Mouse (Mus musculus): Measurements from ENCODE around the gene Ptprt. TPM values are rescaled to one million over a fixed set of nuclear protein-coding genes. Genes with fewer than 3 reads are reported as not detected.
A peak's percentile ranks its signal among the peaks of the same experiment; 100 is the strongest.

Gene Ptprt
- polyA plus RNA-seq, 1 experiment from 2014 or later = 4.0 TPM

DNA sequence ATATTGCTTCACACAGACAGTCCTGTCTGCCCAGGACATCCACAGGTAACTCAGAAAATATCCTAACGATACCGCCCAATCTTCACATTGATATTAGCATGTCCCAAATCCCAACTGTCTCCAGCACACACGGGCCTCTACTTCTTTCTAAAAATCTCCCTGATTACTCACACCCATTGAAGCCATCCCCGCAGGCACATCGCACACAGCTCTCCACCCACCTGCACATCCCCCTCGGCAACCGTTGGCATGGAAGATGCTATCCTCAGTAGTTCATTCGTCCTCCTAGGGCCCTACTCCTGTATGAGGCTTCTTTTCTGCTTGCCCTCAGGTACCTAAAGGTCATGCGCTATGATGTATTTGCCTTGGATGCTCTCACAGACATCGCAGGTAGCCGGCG is 89.9 kb downstream of the Ptprt start:
- DNase-seq (ENCODE audit: low spot score) = no peak
- Histone ChIP-seq H3K4me2 (ENCODE audit: low read length) (no peak overlapping the region), H3K4me3 (replicated peaks; ENCODE audit: low read depth, low read length) (no peak overlapping the region), H3K4me1 (replicated peaks; ENCODE audit: insufficient read depth, low read length) (no peaks in the 10 kb centered on the region), H3K9ac (ENCODE audit: low read depth, low read length) (no peak overlapping the region), H3K9me3 (replicated peaks; ENCODE audit: low read length) (no peaks in the 10 kb centered on the region), H3K27ac (no peak overlapping the region), H3K36me3 (ENCODE audit: insufficient read depth, low read length) (no peaks in the 10 kb centered on the region), H3K27me3 (ENCODE audit: insufficient read depth, low read length) (no peaks in the 10 kb centered on the region)
- 89% methylated on average over 12 of the region's 12 CpGs for WGBS
- no peak for TF ChIP-seq CTCF (IDR thresholded peaks at IDR 0.05; ENCODE audit: low read depth)
- ATAC-seq (replicated peaks; ENCODE audit: low FRiP score, low read depth) = no peak

DNA sequence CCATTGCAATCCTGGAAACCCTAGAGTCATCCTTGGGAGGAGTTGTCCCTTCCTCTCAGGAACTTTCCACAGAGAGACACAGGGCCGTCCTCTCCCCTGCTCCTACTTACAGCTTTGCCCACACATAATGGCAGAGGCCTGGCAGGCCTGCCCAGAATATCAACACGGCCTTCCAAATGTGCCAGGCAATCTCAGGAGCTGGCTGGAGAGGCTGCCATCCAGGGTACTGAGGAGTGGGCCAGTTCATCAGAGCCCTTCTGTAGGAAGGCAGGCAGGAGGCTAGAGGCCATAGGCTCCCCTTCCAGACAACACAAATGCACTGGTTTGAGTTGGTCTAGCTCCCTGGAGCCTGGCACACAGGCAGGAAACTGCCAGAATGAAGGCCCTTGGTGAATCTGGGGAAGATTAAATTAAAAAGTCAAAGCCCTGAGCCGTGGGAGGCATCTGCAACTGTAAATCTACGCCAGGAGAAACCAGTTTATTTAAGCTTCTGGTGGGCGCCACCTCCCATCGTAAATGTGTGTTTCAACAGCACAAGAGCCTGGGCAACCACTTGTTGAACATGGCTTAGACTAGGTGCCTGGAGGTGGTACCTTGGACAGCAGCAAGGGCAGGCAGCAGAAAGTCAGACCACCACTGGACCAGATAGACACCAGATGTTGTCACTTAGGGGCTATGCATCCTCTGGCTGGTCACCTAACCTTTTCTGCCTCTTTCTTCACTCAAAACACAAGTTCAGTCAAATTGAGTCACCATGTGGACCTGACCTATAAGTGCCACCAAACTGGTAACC is 92.4 kb downstream of the Ptprt start:
- H3K4me3 ChIP-seq (replicated peaks; ENCODE audit: low read depth, low read length) = no peak overlapping the region
- DNase-seq (ENCODE audit: low spot score) = peak; percentile 75

DNA sequence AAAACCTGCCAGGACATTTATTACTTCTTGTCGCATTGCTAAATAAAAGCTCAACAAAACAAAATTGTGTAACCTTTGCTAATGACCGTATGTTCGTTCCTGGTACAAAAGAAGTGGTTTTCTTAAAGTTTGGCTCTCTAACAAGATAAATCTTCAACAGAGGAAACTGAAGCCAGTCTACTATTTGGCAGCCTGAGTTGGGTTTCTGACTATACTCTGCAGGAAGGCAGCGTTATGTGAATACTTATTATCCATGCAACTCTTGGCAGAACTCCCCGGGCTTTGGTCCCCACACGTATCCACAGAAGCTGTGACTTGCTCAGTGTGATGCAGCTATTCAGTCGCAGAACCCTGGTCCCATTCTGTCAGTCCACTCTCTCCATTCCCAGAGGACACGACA is 112.6 kb downstream of the Ptprt start:
- Histone ChIP-seq H3K27ac (no peak overlapping the region), H3K9me3 (replicated peaks; ENCODE audit: low read length) (no peaks in the 10 kb centered on the region), H3K4me3 (replicated peaks; ENCODE audit: low read depth, low read length) (no peak overlapping the region), H3K9ac (ENCODE audit: low read depth, low read length) (no peak overlapping the region), H3K36me3 (ENCODE audit: insufficient read depth, low read length) (no peaks in the 10 kb centered on the region), H3K4me2 (ENCODE audit: low read length) (no peak overlapping the region), H3K4me1 (replicated peaks; ENCODE audit: insufficient read depth, low read length) (no peaks in the 10 kb centered on the region), H3K27me3 (ENCODE audit: insufficient read depth, low read length) (no peaks in the 10 kb centered on the region)
- DNase-seq (ENCODE audit: low spot score) (no peak), ATAC-seq (replicated peaks; ENCODE audit: low FRiP score, low read depth) (no peak)
- 80% methylated on average over 8 of the region's 8 CpGs for WGBS
- TF ChIP-seq CTCF (IDR thresholded peaks at IDR 0.05; ENCODE audit: low read depth) = no peak

More for the DNA sequence above, 92.4 kb downstream of the Ptprt start:
- Histone ChIP-seq H3K4me1 (replicated peaks; ENCODE audit: insufficient read depth, low read length) (no peaks in the 10 kb centered on the region), H3K4me2 (ENCODE audit: low read length) (no peak overlapping the region), H3K9me3 (replicated peaks; ENCODE audit: low read length) (no peaks in the 10 kb centered on the region), H3K27ac (no peak overlapping the region), H3K27me3 (ENCODE audit: insufficient read depth, low read length) (no peaks in the 10 kb centered on the region), H3K9ac (ENCODE audit: low read depth, low read length) (no peak overlapping the region), H3K36me3 (ENCODE audit: insufficient read depth, low read length) (no peaks in the 10 kb centered on the region)
- ATAC-seq (replicated peaks; ENCODE audit: low FRiP score, low read depth) = no peak
- WGBS = 39% methylated on average over 6 of the region's 6 CpGs
- TF ChIP-seq CTCF (IDR thresholded peaks at IDR 0.05; ENCODE audit: low read depth) = no peak

DNA sequence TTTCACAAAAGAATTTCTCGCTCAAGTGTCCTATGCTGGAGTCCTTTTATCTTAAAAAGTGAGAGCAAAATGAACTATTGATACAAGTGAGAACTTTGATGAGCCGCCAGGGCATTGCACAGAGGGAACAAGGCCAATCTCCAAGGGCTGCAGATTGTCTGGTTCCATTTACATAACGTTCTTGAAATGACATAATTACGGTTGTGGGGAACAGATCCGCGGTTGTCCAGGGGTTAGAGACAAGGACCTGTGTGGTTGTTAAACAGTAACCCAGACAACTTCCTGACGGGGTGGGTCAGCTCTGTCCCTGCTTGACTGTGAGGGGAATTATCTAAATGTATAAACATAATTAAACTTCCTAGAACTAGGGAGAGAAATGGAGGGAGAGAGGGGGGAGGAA is 129.3 kb downstream of the Ptprt start:
- Histone ChIP-seq H3K4me2 (ENCODE audit: low read length) (no peak overlapping the region), H3K9me3 (replicated peaks; ENCODE audit: low read length) (no peaks in the 10 kb centered on the region), H3K27me3 (ENCODE audit: insufficient read depth, low read length) (no peaks in the 10 kb centered on the region), H3K27ac (no peak overlapping the region), H3K36me3 (ENCODE audit: insufficient read depth, low read length) (no peaks in the 10 kb centered on the region), H3K4me1 (replicated peaks; ENCODE audit: insufficient read depth, low read length) (no peaks in the 10 kb centered on the region), H3K4me3 (replicated peaks; ENCODE audit: low read depth, low read length) (no peak overlapping the region), H3K9ac (ENCODE audit: low read depth, low read length) (no peak overlapping the region)
- WGBS = 29% methylated on average over 7 of the region's 7 CpGs
- DNase-seq (ENCODE audit: low spot score) (no peak), ATAC-seq (replicated peaks; ENCODE audit: low FRiP score, low read depth) (no peak)
- no peak for TF ChIP-seq CTCF (IDR thresholded peaks at IDR 0.05; ENCODE audit: low read depth)

DNA sequence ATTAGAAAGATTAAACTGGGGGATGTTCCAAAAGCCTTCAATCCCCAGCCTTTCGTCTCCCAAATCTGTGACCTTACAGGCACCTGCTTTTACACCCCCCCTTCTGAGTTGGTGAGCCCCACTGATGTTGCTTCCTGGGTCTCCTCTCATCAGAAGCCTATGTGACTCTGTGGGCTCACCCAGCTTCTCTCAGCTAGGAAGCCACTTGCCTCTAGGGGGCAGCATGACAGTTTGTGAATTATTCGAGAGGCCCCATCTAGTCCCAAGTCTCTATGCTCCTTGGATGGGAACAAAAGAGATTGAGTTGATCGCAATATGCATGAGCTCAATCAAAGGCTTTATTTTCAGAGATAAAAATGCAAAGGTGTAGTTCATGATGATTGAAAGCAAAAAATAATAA is 132.0 kb downstream of the Ptprt start:
- DNase-seq (ENCODE audit: low spot score) (no peak), ATAC-seq (replicated peaks; ENCODE audit: low FRiP score, low read depth) (no peak)
- TF ChIP-seq CTCF (IDR thresholded peaks at IDR 0.05; ENCODE audit: low read depth) = peak; percentile 28; the same call in 1 of the 2 replicates
- Histone ChIP-seq H3K4me2 (ENCODE audit: low read length) (no peak overlapping the region), H3K27me3 (ENCODE audit: insufficient read depth, low read length) (no peaks in the 10 kb centered on the region), H3K9me3 (replicated peaks; ENCODE audit: low read length) (no peaks in the 10 kb centered on the region), H3K4me3 (replicated peaks; ENCODE audit: low read depth, low read length) (no peak overlapping the region), H3K27ac (no peak overlapping the region), H3K4me1 (replicated peaks; ENCODE audit: insufficient read depth, low read length) (no peaks in the 10 kb centered on the region), H3K9ac (ENCODE audit: low read depth, low read length) (no peak overlapping the region), H3K36me3 (ENCODE audit: insufficient read depth, low read length) (no peaks in the 10 kb centered on the region)
- WGBS = 81% methylated on average over 3 of the region's 3 CpGs

DNA sequence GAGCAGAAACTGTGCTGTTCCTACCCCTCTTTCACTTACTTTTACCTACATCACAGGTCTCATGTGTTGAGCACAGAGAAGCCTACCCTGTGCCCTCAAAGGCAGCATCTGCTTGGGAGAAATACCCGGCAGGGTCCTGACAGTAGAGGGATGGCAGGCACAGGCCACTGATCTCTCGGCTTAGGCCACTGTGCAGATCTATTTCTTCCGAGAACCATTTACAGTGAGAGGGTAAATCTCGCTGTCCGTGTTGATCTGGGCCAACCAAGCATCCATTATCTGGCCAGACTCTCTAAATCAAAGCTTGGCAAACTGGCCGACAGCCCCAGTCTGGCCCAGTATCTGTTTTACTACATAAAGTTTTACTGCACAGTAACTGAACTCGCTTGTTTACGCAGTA is 145.0 kb downstream of the Ptprt start:
- 43% methylated on average over 8 of the region's 8 CpGs for WGBS
- Histone ChIP-seq H3K4me1 (replicated peaks; ENCODE audit: insufficient read depth, low read length) (no peaks in the 10 kb centered on the region), H3K27ac (no peak overlapping the region), H3K9ac (ENCODE audit: low read depth, low read length) (no peak overlapping the region), H3K36me3 (ENCODE audit: insufficient read depth, low read length) (no peaks in the 10 kb centered on the region), H3K4me3 (replicated peaks; ENCODE audit: low read depth, low read length) (no peak overlapping the region), H3K9me3 (replicated peaks; ENCODE audit: low read length) (no peaks in the 10 kb centered on the region), H3K27me3 (ENCODE audit: insufficient read depth, low read length) (no peaks in the 10 kb centered on the region), H3K4me2 (ENCODE audit: low read length) (no peak overlapping the region)
- DNase-seq (ENCODE audit: low spot score) (peak; percentile 63), ATAC-seq (replicated peaks; ENCODE audit: low FRiP score, low read depth) (no peak)
- TF ChIP-seq CTCF (IDR thresholded peaks at IDR 0.05; ENCODE audit: low read depth) = no peak

DNA sequence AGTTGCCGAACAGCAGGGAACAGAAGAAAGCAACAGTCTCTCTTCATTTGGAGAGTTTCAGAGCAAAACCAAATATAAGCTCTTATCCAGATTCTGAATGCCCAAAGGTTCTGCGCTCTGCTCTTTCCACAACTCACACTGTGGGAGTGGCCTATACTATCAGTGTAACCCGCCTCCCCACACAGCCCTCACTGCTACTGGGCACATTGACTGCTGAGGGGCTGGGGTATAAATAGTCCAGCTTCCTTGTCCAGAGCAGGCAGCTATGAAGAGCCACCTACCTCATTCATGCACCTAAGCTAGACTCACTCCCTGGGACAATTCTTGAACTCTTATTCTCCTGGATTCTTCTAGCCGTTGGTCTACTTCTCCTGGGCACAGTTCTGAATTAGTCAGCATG is 147.9 kb downstream of the Ptprt start:
- DNase-seq (ENCODE audit: low spot score) = no peak
- no peak overlapping the region for H3K4me3 ChIP-seq (replicated peaks; ENCODE audit: low read depth, low read length)
- H3K4me1 ChIP-seq (replicated peaks; ENCODE audit: insufficient read depth, low read length) = no peaks in the 10 kb centered on the region
- WGBS = 94% methylated on average over 4 of the region's 4 CpGs
- no peaks in the 10 kb centered on the region for H3K9me3 ChIP-seq (replicated peaks; ENCODE audit: low read length)
- no peak overlapping the region for H3K4me2 ChIP-seq (ENCODE audit: low read length)
- no peak for TF ChIP-seq CTCF (IDR thresholded peaks at IDR 0.05; ENCODE audit: low read depth)
- H3K27ac ChIP-seq = no peak overlapping the region
- no peaks in the 10 kb centered on the region for H3K36me3 ChIP-seq (ENCODE audit: insufficient read depth, low read length)
- ATAC-seq (replicated peaks; ENCODE audit: low FRiP score, low read depth) = no peak
- H3K9ac ChIP-seq (ENCODE audit: low read depth, low read length) = no peak overlapping the region
- no peaks in the 10 kb centered on the region for H3K27me3 ChIP-seq (ENCODE audit: insufficient read depth, low read length)
